Mouse (Mus musculus) thymus, postnatal 36 days (tissue): ENCODE measurements around the gene Aco2.
"Not testable (repeated sequence)": the region's sequence is repeated elsewhere in the genome, so short reads cannot be mapped to it uniquely, and the experiment has no call there.

Source experiments
- DNase-seq, 2 experiments: peaks; one replicate each; pipeline ENCODE4 v3.0.0; 2022; ENCODE audit warnings: mixed read lengths in 2 of 2

Aco2 gene

GRCm38 (mm10) chr15:81879531-81880401, 7.7 kb downstream of the Aco2 start:
- no peak for DNase-seq

GRCm38 (mm10) chr15:81882348-81882747, 10.2 kb downstream of the Aco2 start:
- DNase-seq: no peak

GRCm38 (mm10) chr15:81885418-81885934, 13.4 kb downstream of the Aco2 start:
- DNase-seq: no peak

DNA sequence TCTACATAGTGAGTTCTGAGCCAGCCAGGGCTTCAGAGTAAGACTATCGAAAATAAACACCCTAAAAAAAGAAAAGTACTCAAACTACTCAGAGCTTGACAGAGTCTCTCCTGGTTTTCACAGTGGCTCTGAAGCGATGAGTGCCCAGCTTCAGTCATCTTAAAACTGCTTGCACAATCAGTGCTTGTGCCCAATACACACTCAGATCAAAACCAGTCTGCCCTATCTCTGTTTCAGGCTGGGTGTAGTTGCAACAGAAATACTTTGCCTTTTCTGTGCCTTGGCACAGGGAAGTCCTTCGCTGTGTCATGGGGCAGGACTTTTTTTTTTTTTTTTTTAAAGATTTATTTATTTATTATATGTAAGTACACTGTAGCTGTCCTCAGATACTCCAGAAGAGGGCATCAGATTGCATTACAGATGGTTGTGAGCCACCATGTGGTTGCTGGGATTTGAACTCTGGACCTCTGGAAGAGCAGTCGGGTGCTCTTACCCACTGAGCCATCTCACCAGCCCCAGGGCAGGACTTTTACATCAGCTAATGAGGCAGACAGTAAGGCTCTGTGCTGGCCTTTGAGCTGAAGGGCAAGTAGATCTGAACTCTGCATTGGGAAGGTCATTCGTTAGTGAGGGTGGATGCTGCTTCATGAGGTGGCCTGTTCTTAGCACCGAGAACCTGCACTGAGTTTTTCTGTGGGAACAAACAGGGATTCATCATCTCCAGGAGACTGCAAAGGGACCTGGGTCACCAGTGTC, 14.9 kb downstream of the Aco2 start:
- DNase-seq: no peak

- no peak for DNase-seq
Observed at GRCm38 (mm10) chr15:81889175-81889574, 17.1 kb downstream of the Aco2 start.

GRCm38 (mm10) chr15:81891140-81891802, 19.2 kb downstream of the Aco2 start:
- no peak for DNase-seq

GRCm38 (mm10) chr15:81891822-81892580, 19.9 kb downstream of the Aco2 start:
- no peak for DNase-seq

DNA sequence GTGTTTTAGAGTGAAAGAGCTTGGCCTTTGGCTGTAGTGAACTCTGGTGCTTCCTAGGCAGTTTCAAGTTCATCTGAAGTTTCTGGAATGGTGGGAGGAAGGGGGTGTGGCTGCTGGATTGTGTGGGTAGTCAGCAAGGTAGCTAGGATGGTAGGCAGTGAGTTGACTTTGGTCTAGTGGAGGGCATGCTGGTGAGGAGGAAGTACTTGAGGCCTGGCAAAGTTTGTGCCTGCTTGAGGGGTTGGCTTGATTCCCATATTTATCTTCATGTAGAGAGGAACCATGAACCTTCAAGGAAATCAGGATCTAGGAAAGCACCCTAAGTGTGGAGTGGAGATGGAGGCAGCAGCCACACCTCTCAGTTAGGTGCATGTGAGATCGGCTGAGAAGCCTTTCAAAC, 21.9 kb downstream of the Aco2 start:
- no peak for DNase-seq

- no peak for DNase-seq
Observed at GRCm38 (mm10) chr15:81896407-81896806, 24.3 kb downstream of the Aco2 start.

- no peak for DNase-seq
Observed at GRCm38 (mm10) chr15:81897607-81898285, 25.6 kb downstream of the Aco2 start.

DNA sequence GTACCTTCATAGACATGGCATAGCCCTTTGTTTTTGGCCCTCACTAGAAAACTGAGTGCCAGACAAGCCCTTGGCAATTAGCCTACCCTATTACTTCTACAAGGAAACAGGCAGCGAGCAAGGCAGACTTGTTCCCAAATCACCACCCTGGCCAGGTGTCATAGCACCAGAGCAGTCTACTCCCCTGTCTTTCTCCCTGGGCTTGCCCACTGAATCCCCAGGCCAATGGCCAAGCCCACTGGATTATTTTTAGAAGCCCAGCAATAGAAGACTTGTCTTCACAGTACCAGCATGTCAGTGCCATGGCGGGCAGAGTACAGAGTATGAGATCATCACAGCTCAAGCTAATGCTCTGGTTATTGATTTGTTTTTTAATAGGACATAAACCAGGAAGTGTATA, 26.6 kb downstream of the Aco2 start:
- no peak for DNase-seq

DNA sequence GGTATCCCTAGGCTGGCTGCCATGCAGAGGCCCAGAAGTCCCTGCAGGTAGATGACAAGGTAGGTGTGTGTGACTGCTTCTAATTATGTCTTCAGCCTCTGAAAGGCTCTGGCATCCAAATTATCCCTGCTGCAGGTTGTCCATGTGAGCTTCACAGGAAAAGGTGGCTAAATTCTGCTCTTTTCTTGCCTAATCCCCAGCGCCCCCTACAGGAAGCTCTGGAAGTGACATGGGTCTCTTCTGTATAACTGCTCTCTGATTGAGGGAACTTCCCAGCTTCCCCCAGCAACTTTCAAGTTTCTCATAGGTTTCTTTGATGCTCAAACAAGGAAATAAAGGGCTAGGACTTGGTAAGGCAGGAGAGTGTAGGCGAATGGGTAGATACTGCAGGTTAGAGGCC, 32.8 kb downstream of the Aco2 start:
- peak; percentile 63 to 70 for DNase-seq

DNA sequence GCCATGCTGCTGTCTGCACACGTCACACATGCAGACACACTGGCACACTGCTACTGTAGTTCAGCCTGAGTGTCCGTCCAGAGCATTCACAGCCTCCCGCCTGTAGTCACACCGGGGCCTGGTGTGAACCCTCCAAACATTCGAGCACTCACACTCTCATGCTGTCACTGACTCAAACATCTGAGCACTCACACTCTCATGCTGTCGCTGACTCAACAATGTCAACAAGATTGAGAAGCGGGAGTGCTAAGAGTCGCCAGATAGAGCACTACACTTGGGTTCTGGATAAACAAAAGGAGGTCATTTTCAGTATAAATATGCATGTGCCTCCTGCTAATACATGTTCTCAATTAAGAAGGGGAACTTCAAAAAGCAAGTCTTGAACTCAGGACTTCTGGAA, 35.8 kb downstream of the Aco2 start:
- DNase-seq: no peak

- DNase-seq: not testable (repeated sequence)
Observed at GRCm38 (mm10) chr15:81908767-81909166, 36.7 kb downstream of the Aco2 start.

- no peak for DNase-seq
Observed at GRCm38 (mm10) chr15:81912498-81912897, 40.4 kb downstream of the Aco2 start.

- DNase-seq: no peak
Observed at GRCm38 (mm10) chr15:81914668-81915067, 42.6 kb downstream of the Aco2 start.

DNA sequence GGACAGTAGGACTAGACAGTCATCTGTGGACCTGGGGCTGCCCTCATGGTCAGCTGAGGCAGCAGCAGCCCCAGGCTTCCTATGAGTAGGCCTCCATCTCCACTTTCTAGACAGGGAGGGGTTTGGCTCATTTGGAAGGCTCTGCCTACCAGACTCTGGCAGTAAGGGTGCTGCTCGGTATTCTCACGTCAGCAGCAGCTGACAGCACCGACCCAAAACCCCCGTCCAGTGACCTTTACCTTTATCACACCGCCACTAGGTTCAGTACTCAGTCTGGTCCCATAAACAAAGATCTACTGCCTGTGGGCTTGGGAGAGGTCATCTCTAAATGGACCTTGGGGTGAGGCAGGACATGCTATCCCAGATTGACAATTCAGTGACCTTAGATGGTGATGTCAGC, 43.6 kb downstream of the Aco2 start:
- no peak for DNase-seq

- no peak for DNase-seq
Observed at GRCm38 (mm10) chr15:81917201-81917600, 45.1 kb downstream of the Aco2 start.

DNA sequence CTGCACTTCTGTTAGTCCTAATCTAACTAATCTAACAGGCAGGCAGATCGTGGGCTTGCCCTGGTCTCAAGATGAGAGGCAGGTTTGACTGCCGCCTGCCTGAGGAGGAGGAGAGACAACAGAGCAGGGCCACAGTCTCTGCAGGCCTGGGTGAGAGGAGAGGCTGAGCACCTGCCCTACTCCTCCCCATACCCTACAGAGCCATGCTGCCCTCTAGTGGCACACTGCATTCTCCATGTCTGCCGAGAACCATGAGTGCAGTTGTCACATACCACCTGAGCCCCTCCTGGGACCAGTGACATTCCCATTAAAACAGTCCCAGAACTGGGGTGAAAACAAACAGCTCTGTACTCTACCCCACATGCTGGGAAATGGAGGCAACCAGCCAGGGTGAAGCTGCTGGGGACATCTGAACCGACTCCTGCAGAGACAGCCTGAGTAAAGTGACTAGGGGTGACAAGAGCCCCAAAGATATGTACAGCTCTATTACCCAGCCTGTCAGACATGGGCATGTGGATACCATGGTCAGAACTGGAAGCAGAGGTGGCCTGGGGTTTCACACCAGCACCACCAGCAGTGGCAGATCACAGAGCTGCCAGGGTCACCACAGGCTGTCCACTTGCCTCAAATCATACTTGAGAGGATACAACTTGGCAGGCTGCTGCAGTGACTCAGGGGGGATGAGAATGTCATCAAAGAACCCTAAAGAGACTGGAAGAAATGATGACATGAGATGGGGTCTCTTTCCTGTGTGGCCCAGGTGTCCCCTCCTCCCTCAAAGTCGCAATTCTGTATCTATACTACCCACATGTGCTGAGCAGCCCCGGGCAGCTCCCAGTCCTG, 45.7 kb downstream of the Aco2 start:
- DNase-seq: peak; percentile 75 to 81

DNA sequence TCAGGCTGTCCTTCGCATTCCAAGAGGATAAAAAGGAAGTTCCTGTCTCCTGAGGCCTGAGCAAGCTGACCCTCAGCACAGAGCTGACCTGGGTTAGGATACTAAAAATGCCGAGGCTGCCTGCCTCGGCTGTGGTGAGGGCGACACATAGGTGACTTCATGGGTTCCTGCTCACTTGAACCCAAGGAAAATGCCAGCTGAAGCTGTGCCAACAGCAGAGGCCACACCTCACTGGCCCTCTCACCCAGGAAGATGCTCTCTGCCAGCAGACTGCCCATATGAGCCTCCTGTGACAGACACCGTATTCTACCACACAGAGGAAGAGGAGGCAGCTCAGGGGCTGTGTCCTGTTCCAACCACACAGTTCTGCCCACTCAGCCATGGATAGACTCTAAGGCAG, 47.0 kb downstream of the Aco2 start:
- DNase-seq: no peak
